Mouse (Mus musculus) T-helper 1 cell (primary cell): Measurements from ENCODE around the gene Mllt10.

ENCODE experiments used
- in situ Hi-C: fragments of 300-600 bp; cut with MboI, MseI; formaldehyde crosslinking; loops from one replicate; pipeline ENCODE4 v1.15.1; 2025; ENCODE audit warnings: high pct_unique_total_duplicates

Mllt10 gene

GRCm38 (mm10) chr2:18055016-18055928 lies at the start of gene Mllt10:
TSS of gene Mllt10 (plus strand) at chr2:18055237.
- in situ Hi-C loops: loop anchor here (5.0 kb wide), 1 partner anchor 627 kb away; no protein-coding TSS in a partner anchor

- in situ Hi-C loops: loop anchor here (5.0 kb wide), 1 partner anchor 54 kb away; no protein-coding TSS in a partner anchor
Measured at GRCm38 (mm10) chr2:18011226-18011625, 43.8 kb upstream of the Mllt10 start.

GRCm38 (mm10) chr2:18012866-18013265 lies 42.2 kb upstream of the Mllt10 start:
- in situ Hi-C loops: loop anchor here (5.0 kb wide), 1 partner anchor 56 kb away; no protein-coding TSS in a partner anchor

- in situ Hi-C loops: no loop called here
Measured at GRCm38 (mm10) chr2:18015581-18015980, 39.5 kb upstream of the Mllt10 start.

- in situ Hi-C loops: no loop called here
Measured at GRCm38 (mm10) chr2:18016639-18017038, 38.4 kb upstream of the Mllt10 start.

GRCm38 (mm10) chr2:18017321-18017720 lies 37.7 kb upstream of the Mllt10 start:
- in situ Hi-C loops: no loop called here

GRCm38 (mm10) chr2:18019122-18019521 lies 35.9 kb upstream of the Mllt10 start:
- in situ Hi-C loops: no loop called here

GRCm38 (mm10) chr2:18022886-18023285 lies 32.2 kb upstream of the Mllt10 start:
- in situ Hi-C loops: loop anchor here (10.0 kb wide), 1 partner anchor 662 kb away; no protein-coding TSS in a partner anchor

- in situ Hi-C loops: loop anchor here (10.0 kb wide), 1 partner anchor 660 kb away; no protein-coding TSS in a partner anchor
Measured at GRCm38 (mm10) chr2:18025116-18025515, 29.9 kb upstream of the Mllt10 start.

GRCm38 (mm10) chr2:18025781-18026115 lies 29.3 kb upstream of the Mllt10 start:
- in situ Hi-C loops: loop anchor here (10.0 kb wide), 1 partner anchor 659 kb away; no protein-coding TSS in a partner anchor

- in situ Hi-C loops: loop anchor here (10.0 kb wide), 1 partner anchor 658 kb away; no protein-coding TSS in a partner anchor
Measured at GRCm38 (mm10) chr2:18026116-18026947, 28.7 kb upstream of the Mllt10 start.

GRCm38 (mm10) chr2:18027448-18028139 lies 27.4 kb upstream of the Mllt10 start:
- in situ Hi-C loops: loop anchor here (10.0 kb wide), 1 partner anchor 657 kb away; no protein-coding TSS in a partner anchor

- in situ Hi-C loops: loop anchor here (10.0 kb wide), 1 partner anchor 656 kb away; no protein-coding TSS in a partner anchor
Measured at GRCm38 (mm10) chr2:18028140-18029021, 26.7 kb upstream of the Mllt10 start.

GRCm38 (mm10) chr2:18029656-18030055 lies 25.4 kb upstream of the Mllt10 start:
- in situ Hi-C loops: loop anchor here (10.0 kb wide), 1 partner anchor 655 kb away; no protein-coding TSS in a partner anchor

GRCm38 (mm10) chr2:18030581-18030980 lies 24.5 kb upstream of the Mllt10 start:
- in situ Hi-C loops: no loop called here

- in situ Hi-C loops: no loop called here
Measured at GRCm38 (mm10) chr2:18031271-18031821, 23.7 kb upstream of the Mllt10 start.

GRCm38 (mm10) chr2:18031831-18032537 lies 23.1 kb upstream of the Mllt10 start:
- in situ Hi-C loops: no loop called here

- in situ Hi-C loops: no loop called here
Measured at GRCm38 (mm10) chr2:18032538-18032895, 22.5 kb upstream of the Mllt10 start.
